ENCODE assay signal across 25 mouse cellular contexts in the genomic region with DNA sequence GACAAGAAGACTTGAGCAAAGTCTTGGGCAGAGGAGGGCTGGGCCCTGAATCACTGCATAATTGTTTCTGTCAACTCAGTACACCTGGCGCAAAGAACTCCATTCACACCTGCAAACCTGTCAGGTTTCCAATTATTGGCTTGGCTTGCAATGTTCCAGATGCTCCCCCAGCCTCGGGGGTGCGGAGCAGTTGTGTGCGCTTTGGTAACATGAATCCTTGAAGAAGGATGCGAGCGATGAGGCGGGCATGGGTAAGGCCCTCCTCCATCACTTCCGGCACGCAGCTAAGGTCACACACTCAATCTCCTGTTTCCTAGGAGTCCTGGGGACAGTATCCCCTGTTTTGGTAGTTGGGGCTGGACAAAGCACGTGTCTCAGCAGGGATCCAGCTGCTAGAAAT.
DNase-seq lines count a peak whose midpoint lies in the region; ATAC-seq and TF ChIP-seq lines count a peak whose summit lies in the region.
"Had no signal": no experiment of that assay in that cellular context is flagged by ENCODE, and none has a peak within 500 bp of the region (broad histone marks: within the 10 kb centered on the region; RNA-seq: fewer than 3 reads in every experiment).

No protein-coding gene starts in this region.

- H3K36me3 ChIP-seq in hindbrain, postnatal 0 days (ENCODE audit: insufficient read depth, low read length) = no peaks in the 10 kb centered on the region
- no peaks in the 10 kb centered on the region for H3K36me3 ChIP-seq in hindbrain, embryonic 10.5 days
- no peaks in the 10 kb centered on the region for H3K36me3 ChIP-seq in neural tube, embryonic 14.5 days (ENCODE audit: control insufficient read depth, insufficient read depth, low read length)
- H3K36me3 ChIP-seq in embryonic facial prominence, embryonic 14.5 days (ENCODE audit: control insufficient read depth, insufficient read depth, low read length) = no peaks in the 10 kb centered on the region
- no peaks in the 10 kb centered on the region for H3K36me3 ChIP-seq in liver, postnatal 0 days (replicated peaks; ENCODE audit: insufficient read depth, low read length)
- H3K36me3 ChIP-seq: embryonic facial prominence, embryonic 12.5 days; heart, embryonic 10.5 days; heart, embryonic 13.5 days; hindbrain, embryonic 12.5 days; hindbrain, embryonic 15.5 days; intestine, embryonic 15.5 days had no signal

- WGBS in hindbrain, postnatal 0 days = 72% methylated on average over 10 of the region's 10 CpGs
- 71% methylated on average over 10 of the region's 10 CpGs for WGBS in hindbrain, embryonic 10.5 days
- WGBS in neural tube, embryonic 14.5 days = 82% methylated on average over 10 of the region's 10 CpGs
- 62% methylated on average over 10 of the region's 10 CpGs for WGBS in embryonic facial prominence, embryonic 14.5 days
- 67% methylated on average over 10 of the region's 10 CpGs for WGBS in liver, postnatal 0 days (ENCODE audit: insufficient replicate concordance)

- peaks cover 6% of the 10 kb centered on the region for H3K4me1 ChIP-seq in hindbrain, postnatal 0 days (ENCODE audit: insufficient read depth, low read length)
- H3K4me1 ChIP-seq in hindbrain, embryonic 10.5 days (replicated peaks) = peaks cover 19% of the 10 kb centered on the region
- peaks cover 5% of the 10 kb centered on the region; the same call in 1 of the 2 replicates for H3K4me1 ChIP-seq in neural tube, embryonic 14.5 days (ENCODE audit: control insufficient read depth, insufficient read depth, low read length)
- H3K4me1 ChIP-seq in embryonic facial prominence, embryonic 14.5 days (ENCODE audit: control insufficient read depth, insufficient read depth, low read length) = no peaks in the 10 kb centered on the region
- H3K4me1 ChIP-seq in liver, postnatal 0 days (ENCODE audit: insufficient read depth) = no peaks in the 10 kb centered on the region
- H3K4me1 ChIP-seq: embryonic facial prominence, embryonic 12.5 days; heart, embryonic 10.5 days; heart, embryonic 13.5 days; intestine, embryonic 15.5 days had no signal

- no peak overlapping the region for H3K4me3 ChIP-seq in hindbrain, postnatal 0 days (ENCODE audit: low read length)
- no peak overlapping the region for H3K4me3 ChIP-seq in hindbrain, embryonic 10.5 days
- H3K4me3 ChIP-seq in neural tube, embryonic 14.5 days (ENCODE audit: low read depth, low read length) = no peak overlapping the region
- H3K4me3 ChIP-seq in embryonic facial prominence, embryonic 14.5 days (ENCODE audit: low read depth, low read length) = no peak overlapping the region
- H3K4me3 ChIP-seq in liver, postnatal 0 days (ENCODE audit: low read depth, low read length) = no peak overlapping the region
- H3K4me3 ChIP-seq: embryonic facial prominence, embryonic 12.5 days; gastrocnemius, adult 2 months; heart, embryonic 10.5 days; heart, embryonic 13.5 days; hindbrain, embryonic 12.5 days; hindbrain, embryonic 15.5 days; intestine, embryonic 15.5 days had no signal

- H3K4me2 ChIP-seq in hindbrain, postnatal 0 days (ENCODE audit: low read depth, low read length) = no peak overlapping the region
- no peak overlapping the region for H3K4me2 ChIP-seq in neural tube, embryonic 14.5 days (ENCODE audit: low read depth, low read length)
- H3K4me2 ChIP-seq in embryonic facial prominence, embryonic 14.5 days (ENCODE audit: low read depth, low read length) = no peak overlapping the region
- H3K4me2 ChIP-seq in liver, postnatal 0 days (ENCODE audit: low read depth, low read length) = no peak overlapping the region
- H3K4me2 ChIP-seq: embryonic facial prominence, embryonic 12.5 days; heart, embryonic 13.5 days; hindbrain, embryonic 12.5 days; hindbrain, embryonic 15.5 days; intestine, embryonic 15.5 days had no signal

- TF ChIP-seq CTCF in hindbrain, postnatal 0 days (IDR thresholded peaks at IDR 0.05; ENCODE audit: low read depth) = no peak
- no peak for TF ChIP-seq CTCF in liver, postnatal 0 days (IDR thresholded peaks at IDR 0.05; ENCODE audit: low read depth)

- H3K27me3 ChIP-seq in hindbrain, postnatal 0 days (ENCODE audit: insufficient read depth, low read length) = no peaks in the 10 kb centered on the region
- H3K27me3 ChIP-seq in hindbrain, embryonic 10.5 days (ENCODE audit: insufficient read depth, poor library complexity, severe bottlenecking) = no peaks in the 10 kb centered on the region
- no peaks in the 10 kb centered on the region for H3K27me3 ChIP-seq in neural tube, embryonic 14.5 days (ENCODE audit: control insufficient read depth, insufficient read depth, low read length)
- no peaks in the 10 kb centered on the region for H3K27me3 ChIP-seq in embryonic facial prominence, embryonic 14.5 days (replicated peaks; ENCODE audit: control insufficient read depth, insufficient read depth, low read length)
- H3K27me3 ChIP-seq in liver, postnatal 0 days (ENCODE audit: insufficient read depth, low read length) = no peaks in the 10 kb centered on the region
- H3K27me3 ChIP-seq: embryonic facial prominence, embryonic 12.5 days; heart, embryonic 13.5 days; hindbrain, embryonic 12.5 days; hindbrain, embryonic 15.5 days; intestine, embryonic 15.5 days had no signal

- no peak for TF ChIP-seq EP300 in liver, postnatal 0 days (IDR thresholded peaks at IDR 0.05; ENCODE audit: low read depth)

- no peaks in the 10 kb centered on the region for H3K9me3 ChIP-seq in hindbrain, postnatal 0 days (ENCODE audit: low read length)
- no peaks in the 10 kb centered on the region for H3K9me3 ChIP-seq in hindbrain, embryonic 10.5 days
- H3K9me3 ChIP-seq in neural tube, embryonic 14.5 days (ENCODE audit: control insufficient read depth, low read length) = no peaks in the 10 kb centered on the region
- H3K9me3 ChIP-seq in embryonic facial prominence, embryonic 14.5 days (ENCODE audit: control insufficient read depth, low read length) = no peaks in the 10 kb centered on the region
- H3K9me3 ChIP-seq in liver, postnatal 0 days (ENCODE audit: low read length) = no peaks in the 10 kb centered on the region
- H3K9me3 ChIP-seq: embryonic facial prominence, embryonic 12.5 days; heart, embryonic 10.5 days; heart, embryonic 13.5 days; hindbrain, embryonic 12.5 days; hindbrain, embryonic 15.5 days; intestine, embryonic 15.5 days had no signal

- H3K27ac ChIP-seq in hindbrain, postnatal 0 days = no peak overlapping the region
- no peak overlapping the region for H3K27ac ChIP-seq in hindbrain, embryonic 10.5 days
- no peak overlapping the region for H3K27ac ChIP-seq in neural tube, embryonic 14.5 days (ENCODE audit: low read depth, low read length)
- H3K27ac ChIP-seq in embryonic facial prominence, embryonic 14.5 days (replicated peaks; ENCODE audit: low read depth, low read length) = no peak overlapping the region
- H3K27ac ChIP-seq in liver, postnatal 0 days (ENCODE audit: low read depth) = no peak overlapping the region
- H3K27ac ChIP-seq: embryonic facial prominence, embryonic 12.5 days; gastrocnemius, adult 2 months; heart, embryonic 10.5 days; heart, embryonic 13.5 days; hindbrain, embryonic 12.5 days; hindbrain, embryonic 15.5 days; intestine, embryonic 15.5 days had no signal

- ATAC-seq in hindbrain, postnatal 0 days = no peak
- 0 out of 2 replicates have a peak, but pooled peaks have one; percentile 15 for ATAC-seq in neural tube, embryonic 14.5 days (ENCODE audit: low read depth)
- ATAC-seq in embryonic facial prominence, embryonic 14.5 days (ENCODE audit: low read depth) = peak; percentile 62; the same call in 1 of the 2 replicates
- no peak for ATAC-seq in liver, postnatal 0 days
- ATAC-seq: CD4-positive, CD25-positive, alpha-beta regulatory T cell, adult 4 months; intestine, embryonic 15.5 days had no signal

- H3K9ac ChIP-seq in hindbrain, postnatal 0 days (replicated peaks; ENCODE audit: low read length) = no peak overlapping the region
- no peak overlapping the region for H3K9ac ChIP-seq in neural tube, embryonic 14.5 days (replicated peaks; ENCODE audit: low read depth, low read length)
- H3K9ac ChIP-seq in embryonic facial prominence, embryonic 14.5 days (ENCODE audit: low read depth, low read length) = no peak overlapping the region
- no peak overlapping the region for H3K9ac ChIP-seq in liver, postnatal 0 days (replicated peaks)
- H3K9ac ChIP-seq: embryonic facial prominence, embryonic 12.5 days; heart, embryonic 13.5 days; hindbrain, embryonic 12.5 days; hindbrain, embryonic 15.5 days; intestine, embryonic 15.5 days had no signal

- DNase-seq in hindbrain, postnatal 0 days (ENCODE audit: low spot score) = peak; percentile 20
- no peak for DNase-seq in hindbrain, embryonic 10.5 days (ENCODE audit: low spot score)
- DNase-seq in neural tube, embryonic 10.5 days (ENCODE audit: extremely low spot score, low spot score) = no peak
- no peak for DNase-seq in embryonic facial prominence, embryonic 14.5 days (ENCODE audit: low spot score)
- DNase-seq in spleen, postnatal 4 days (ENCODE audit: low spot score in 2 of 2) = no peak
- DNase-seq in liver, postnatal 0 days = no peak
- DNase-seq: adrenal gland, adult 8-10 months; adrenal gland, postnatal 25 days; cerebellum, adult 18-20 months; cerebellum, adult 9-10 months; cerebellum, postnatal 14 days; gastrocnemius, adult 2 months; gastrocnemius, postnatal 14 days; heart, adult 18-20 months; heart, postnatal 14 days; heart, postnatal 4 days; kidney, adult 11 months had no signal

Comparison
In these comparisons a context has a peak if more than half of its experiments do, and no peak if none do; other contexts are left out.
1. ATAC-seq: peak in neural tube, embryonic 14.5 days (single experiment) and embryonic facial prominence, embryonic 14.5 days (single experiment); none in hindbrain, postnatal 0 days (single experiment) and liver, postnatal 0 days (single experiment).